Mouse (Mus musculus): ENCODE data around the gene Pus7. TPM values are rescaled to one million over a fixed set of nuclear protein-coding genes. Genes with fewer than 3 reads are reported as not detected.

Gene Pus7
- polyA plus RNA-seq (2015; fragmentation: Nextera tagmentation; extraction: Ambion mirVana): 32.3 and 34.8 TPM in 2 replicates

GRCm38 (mm10) chr5:23782931-23783877 is at the start of gene Pus7:
Pus7 (minus strand) TSS chr5:23783711.
- under 1% methylated on average over 77 of the region's 86 CpGs for WGBS
- peak within 1 kb of the TSS; percentile 84 for H3K4me2 ChIP-seq (replicated peaks; ENCODE audit: low read depth, low read length)
- H3K36me3 ChIP-seq (ENCODE audit: insufficient read depth, low read length): no peaks in the 10 kb centered on the region
- H3K9me3 ChIP-seq (ENCODE audit: low read length): 0 out of 2 replicates have a peak, but pooled peaks cover 3% of the 10 kb centered on the region
- H3K4me3 ChIP-seq (ENCODE audit: low read length): peak within 1 kb of the TSS; percentile 91
- H3K27ac ChIP-seq (ENCODE audit: low read length): peak within 1 kb of the TSS; percentile 63
- ATAC-seq (ENCODE audit: low FRiP score, low TSS enrichment): peak; percentile 92
- peak within 1 kb of the TSS; percentile 91 for H3K9ac ChIP-seq (replicated peaks; ENCODE audit: low read length)
- H3K27me3 ChIP-seq (ENCODE audit: insufficient read depth, low read length): no peaks in the 10 kb centered on the region
- H3K4me1 ChIP-seq (ENCODE audit: insufficient read depth, low read length): peaks cover 20% of the 10 kb centered on the region

- no peak overlapping the region; the same call in 1 of the 2 replicates for H3K4me3 ChIP-seq (ENCODE audit: low read length)
- H3K4me1 ChIP-seq (ENCODE audit: insufficient read depth, low read length): no peaks in the 10 kb centered on the region
Observed at GRCm38 (mm10) chr5:23830897-23831752, 47.6 kb upstream of the Pus7 start.

GRCm38 (mm10) chr5:23826321-23827004 is 43.0 kb upstream of the Pus7 start:
- Histone ChIP-seq H3K4me2 (replicated peaks; ENCODE audit: low read depth, low read length) (no peak overlapping the region), H3K9ac (replicated peaks; ENCODE audit: low read length) (no peak overlapping the region), H3K27me3 (ENCODE audit: insufficient read depth, low read length) (peaks cover 6% of the 10 kb centered on the region; the same call in 1 of the 2 replicates), H3K4me1 (ENCODE audit: insufficient read depth, low read length) (no peaks in the 10 kb centered on the region), H3K36me3 (ENCODE audit: insufficient read depth, low read length) (no peaks in the 10 kb centered on the region), H3K4me3 (ENCODE audit: low read length) (no peak overlapping the region), H3K9me3 (ENCODE audit: low read length) (no peaks in the 10 kb centered on the region), H3K27ac (ENCODE audit: low read length) (no peak overlapping the region)
- WGBS: 34% methylated on average over 11 of the region's 11 CpGs
- ATAC-seq (ENCODE audit: low FRiP score, low TSS enrichment): no peak; the same call in 1 of the 2 replicates

More at GRCm38 (mm10) chr5:23830897-23831752, 47.6 kb upstream of the Pus7 start:
- Histone ChIP-seq H3K4me2 (replicated peaks; ENCODE audit: low read depth, low read length) (peak overlapping the region; percentile 38), H3K36me3 (ENCODE audit: insufficient read depth, low read length) (no peaks in the 10 kb centered on the region), H3K9me3 (ENCODE audit: low read length) (no peaks in the 10 kb centered on the region), H3K9ac (replicated peaks; ENCODE audit: low read length) (no peak overlapping the region), H3K27ac (ENCODE audit: low read length) (no peak overlapping the region), H3K27me3 (ENCODE audit: insufficient read depth, low read length) (peaks cover 12% of the 10 kb centered on the region)
- ATAC-seq (ENCODE audit: low FRiP score, low TSS enrichment): peak; percentile 27; the same call in 1 of the 2 replicates
- 48% methylated on average over 58 of the region's 58 CpGs for WGBS

- no peaks in the 10 kb centered on the region for H3K9me3 ChIP-seq (ENCODE audit: low read length)
- no peak overlapping the region for H3K4me3 ChIP-seq (ENCODE audit: low read length)
- no peak overlapping the region for H3K9ac ChIP-seq (replicated peaks; ENCODE audit: low read length)
- H3K27ac ChIP-seq (ENCODE audit: low read length): no peak overlapping the region
- no peak for ATAC-seq (ENCODE audit: low FRiP score, low TSS enrichment)
- no peaks in the 10 kb centered on the region for H3K4me1 ChIP-seq (ENCODE audit: insufficient read depth, low read length)
- H3K27me3 ChIP-seq (ENCODE audit: insufficient read depth, low read length): no peaks in the 10 kb centered on the region
- WGBS: 76% methylated on average over 8 of the region's 8 CpGs
- H3K36me3 ChIP-seq (ENCODE audit: insufficient read depth, low read length): peaks cover 12% of the 10 kb centered on the region
- H3K4me2 ChIP-seq (replicated peaks; ENCODE audit: low read depth, low read length): no peak overlapping the region
Observed at GRCm38 (mm10) chr5:23824171-23824733, 40.7 kb upstream of the Pus7 start.

- Histone ChIP-seq H3K4me2 (replicated peaks; ENCODE audit: low read depth, low read length) (no peak overlapping the region), H3K9ac (replicated peaks; ENCODE audit: low read length) (no peak overlapping the region), H3K27me3 (ENCODE audit: insufficient read depth, low read length) (no peaks in the 10 kb centered on the region), H3K9me3 (ENCODE audit: low read length) (no peaks in the 10 kb centered on the region), H3K36me3 (ENCODE audit: insufficient read depth, low read length) (peaks cover 26% of the 10 kb centered on the region), H3K27ac (ENCODE audit: low read length) (no peak overlapping the region), H3K4me1 (ENCODE audit: insufficient read depth, low read length) (no peaks in the 10 kb centered on the region), H3K4me3 (ENCODE audit: low read length) (no peak overlapping the region)
- no peak for ATAC-seq (ENCODE audit: low FRiP score, low TSS enrichment)
- WGBS: 74% methylated on average over 11 of the region's 11 CpGs
Observed at GRCm38 (mm10) chr5:23822306-23822705, 38.8 kb upstream of the Pus7 start.

GRCm38 (mm10) chr5:23816681-23817080 is 33.2 kb upstream of the Pus7 start:
- Histone ChIP-seq H3K36me3 (ENCODE audit: insufficient read depth, low read length) (peaks cover 66% of the 10 kb centered on the region), H3K4me2 (replicated peaks; ENCODE audit: low read depth, low read length) (no peak overlapping the region), H3K4me1 (ENCODE audit: insufficient read depth, low read length) (no peaks in the 10 kb centered on the region), H3K9me3 (ENCODE audit: low read length) (no peaks in the 10 kb centered on the region; the same call in 1 of the 2 replicates), H3K27ac (ENCODE audit: low read length) (no peak overlapping the region), H3K27me3 (ENCODE audit: insufficient read depth, low read length) (no peaks in the 10 kb centered on the region), H3K9ac (replicated peaks; ENCODE audit: low read length) (no peak overlapping the region), H3K4me3 (ENCODE audit: low read length) (no peak overlapping the region)
- 82% methylated on average over 15 of the region's 15 CpGs for WGBS
- no peak for ATAC-seq (ENCODE audit: low FRiP score, low TSS enrichment)

GRCm38 (mm10) chr5:23814841-23815240 is 31.3 kb upstream of the Pus7 start:
- H3K27me3 ChIP-seq (ENCODE audit: insufficient read depth, low read length): no peaks in the 10 kb centered on the region
- no peaks in the 10 kb centered on the region for H3K4me1 ChIP-seq (ENCODE audit: insufficient read depth, low read length)
- H3K4me2 ChIP-seq (replicated peaks; ENCODE audit: low read depth, low read length): no peak overlapping the region
- peaks cover 77% of the 10 kb centered on the region for H3K36me3 ChIP-seq (ENCODE audit: insufficient read depth, low read length)
- no peaks in the 10 kb centered on the region; the same call in 1 of the 2 replicates for H3K9me3 ChIP-seq (ENCODE audit: low read length)
- H3K9ac ChIP-seq (replicated peaks; ENCODE audit: low read length): no peak overlapping the region
- 50% methylated on average over 5 of the region's 5 CpGs for WGBS
- peak; percentile 90 for ATAC-seq (ENCODE audit: low FRiP score, low TSS enrichment)
- H3K4me3 ChIP-seq (ENCODE audit: low read length): no peak overlapping the region
- H3K27ac ChIP-seq (ENCODE audit: low read length): no peak overlapping the region

- H3K4me2 ChIP-seq (replicated peaks; ENCODE audit: low read depth, low read length): no peak overlapping the region
- no peaks in the 10 kb centered on the region for H3K27me3 ChIP-seq (ENCODE audit: insufficient read depth, low read length)
- H3K9ac ChIP-seq (replicated peaks; ENCODE audit: low read length): no peak overlapping the region
- H3K9me3 ChIP-seq (ENCODE audit: low read length): no peaks in the 10 kb centered on the region
- H3K4me3 ChIP-seq (ENCODE audit: low read length): no peak overlapping the region
- H3K36me3 ChIP-seq (ENCODE audit: insufficient read depth, low read length): peaks cover 26% of the 10 kb centered on the region
- no peak overlapping the region for H3K27ac ChIP-seq (ENCODE audit: low read length)
- 90% methylated on average over 2 of the region's 2 CpGs for whole genome bisulfite sequencing
- no peak for ATAC-seq (ENCODE audit: low FRiP score, low TSS enrichment)
- H3K4me1 ChIP-seq (ENCODE audit: insufficient read depth, low read length): peaks cover 7% of the 10 kb centered on the region
Observed at GRCm38 (mm10) chr5:23792726-23793125, 9.2 kb upstream of the Pus7 start.

GRCm38 (mm10) chr5:23789078-23789612 is 5.6 kb upstream of the Pus7 start:
- peaks cover 7% of the 10 kb centered on the region for H3K4me1 ChIP-seq (ENCODE audit: insufficient read depth, low read length)
- H3K27ac ChIP-seq (ENCODE audit: low read length): no peak overlapping the region
- no peak overlapping the region for H3K4me3 ChIP-seq (ENCODE audit: low read length)
- H3K9ac ChIP-seq (replicated peaks; ENCODE audit: low read length): no peak overlapping the region
- H3K27me3 ChIP-seq (ENCODE audit: insufficient read depth, low read length): no peaks in the 10 kb centered on the region
- H3K4me2 ChIP-seq (replicated peaks; ENCODE audit: low read depth, low read length): no peak overlapping the region
- peaks cover 16% of the 10 kb centered on the region for H3K36me3 ChIP-seq (ENCODE audit: insufficient read depth, low read length)
- no peak for ATAC-seq (ENCODE audit: low FRiP score, low TSS enrichment)
- H3K9me3 ChIP-seq (ENCODE audit: low read length): 0 out of 2 replicates have a peak, but pooled peaks cover 3% of the 10 kb centered on the region
- WGBS: 84% methylated on average over 4 of the region's 4 CpGs

Data from kidney, embryonic 16.5 days (tissue).